Mouse (Mus musculus) embryonic facial prominence, embryonic 15.5 days (tissue): ENCODE results near the gene C2cd2l. TPM values are rescaled to one million over a fixed set of nuclear protein-coding genes. Genes with fewer than 3 reads are reported as not detected.
"Not testable (repeated sequence)": the region's sequence is repeated elsewhere in the genome, so short reads cannot be mapped to it uniquely, and the experiment has no call there.

Source experiments
- ATAC-seq: fragments of 200-750 bp; cut with Nextera tagmentation; 2 replicates; pipeline ENCODE4 v1.8.0; 2017; ENCODE audit warnings: low read depth, moderate TSS enrichment; ENCODE audit not compliant: insufficient number of reproducible peaks, low FRiP score, low TSS enrichment
- H3K27ac ChIP-seq: fragments of 300-500 bp; sonication (generic); replicated peaks from 2 replicates; pipeline ENCODE4 v1.5.1; 2015; ENCODE audit warnings: mild to moderate bottlenecking, inconsistent platforms
- H3K27me3 ChIP-seq: fragments of 300-500 bp; sonication (generic); 2 replicates; pipeline ENCODE4 v1.6.1; 2015; ENCODE audit warnings: inconsistent platforms
- H3K36me3 ChIP-seq: fragments of 300-500 bp; sonication (generic); 2 replicates; pipeline ENCODE4 v1.6.1; 2015; ENCODE audit warnings: mild to moderate bottlenecking, inconsistent platforms
- H3K4me1 ChIP-seq: fragments of 300-500 bp; sonication (generic); 2 replicates; pipeline ENCODE4 v1.6.1; 2015; ENCODE audit warnings: inconsistent platforms
- H3K4me2 ChIP-seq: fragments of 300-500 bp; sonication (generic); replicated peaks from 2 replicates; pipeline ENCODE4 v1.6.1; 2015; ENCODE audit warnings: mild to moderate bottlenecking, inconsistent platforms
- H3K4me3 ChIP-seq: fragments of 300-500 bp; sonication (generic); replicated peaks from 2 replicates; pipeline ENCODE4 v1.5.1; 2015; ENCODE audit warnings: mild to moderate bottlenecking, inconsistent platforms
- H3K9ac ChIP-seq: fragments of 300-500 bp; sonication (generic); 2 replicates; pipeline ENCODE4 v1.6.1; 2015; ENCODE audit warnings: inconsistent platforms
- H3K9me3 ChIP-seq: fragments of 300-500 bp; sonication (generic); replicated peaks from 2 replicates; pipeline ENCODE4 v1.6.1; 2016; ENCODE audit warnings: inconsistent platforms
- WGBS: fragments of 180-500 bp; shearing (Covaris S2); methylation state at CpG from one replicate; pipeline ENCODE4 v1.1.7; 2015; 5-methylcytosine and 5-hydroxymethylcytosine counted together
- polyA plus RNA-seq: library from polyadenylated mRNA; unstranded; fragments of >200 nt; fragmentation: Nextera tagmentation; extraction: Ambion mirVana; gene quantifications from 2 replicates; pipeline ENCODE4 v1.2.1, GENCODE M21; 2015

C2cd2l gene
- 9.1 and 10.3 TPM in 2 replicates for polyA plus RNA-seq

DNA sequence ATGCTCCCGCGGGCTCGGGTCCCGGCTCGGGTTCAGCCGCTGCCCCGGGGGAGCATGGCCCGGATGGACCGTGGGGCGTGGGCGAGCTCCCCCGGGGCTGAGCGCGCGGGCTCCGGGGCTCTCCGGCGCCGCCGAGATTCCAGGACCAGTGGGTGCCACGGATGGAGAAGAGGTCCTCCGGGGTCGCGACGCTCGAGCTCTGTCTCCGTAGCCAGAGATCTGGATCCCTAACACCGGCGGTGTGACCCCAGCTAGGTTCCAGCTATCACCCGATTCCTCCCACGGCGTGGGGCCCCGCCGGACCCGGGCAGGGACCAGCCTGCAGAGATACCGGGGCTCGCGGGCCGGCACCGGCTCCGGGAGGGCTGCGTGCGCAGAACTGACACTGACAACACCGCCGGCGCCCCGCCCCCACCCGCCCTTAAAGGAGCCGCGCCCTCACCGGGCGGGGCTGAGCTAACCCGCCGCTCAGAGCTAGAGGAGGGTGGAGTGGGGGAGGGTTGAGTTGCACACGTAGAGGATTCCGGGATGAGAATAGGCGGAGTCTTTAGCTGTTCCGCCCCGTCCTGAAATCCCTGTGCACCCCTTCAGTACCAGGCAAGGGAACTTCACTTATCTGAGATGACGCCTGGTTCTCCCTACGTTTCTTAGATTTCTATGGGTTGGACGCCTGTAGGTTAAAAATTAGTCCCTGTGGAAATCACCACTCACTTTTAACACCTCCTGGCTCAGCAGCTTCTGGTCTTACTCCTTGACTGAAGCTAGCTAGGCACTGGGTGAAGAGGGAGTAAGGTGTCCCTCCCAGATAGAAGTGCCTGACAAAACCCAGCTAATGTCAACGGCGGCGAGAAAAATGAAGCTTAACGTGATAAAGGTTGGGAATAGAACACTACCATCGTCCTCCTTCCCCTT is at the start of gene C2cd2l:
Gene C2cd2l (minus strand): TSS at position 399 of the 912 bp plus-strand sequence.
- peak within 1 kb of the TSS; percentile 81 for H3K9ac ChIP-seq
- H3K27me3 ChIP-seq, result no peaks in the 10 kb centered on the region
- H3K4me3 ChIP-seq, result peak within 1 kb of the TSS; percentile 93
- peak within 1 kb of the TSS; percentile 76 for H3K27ac ChIP-seq
- peaks cover 18% of the 10 kb centered on the region for H3K36me3 ChIP-seq
- under 1% methylated on average over 67 of the region's 67 CpGs for WGBS
- H3K4me2 ChIP-seq, result peak within 1 kb of the TSS; percentile 94
- no peaks in the 10 kb centered on the region for H3K9me3 ChIP-seq
- H3K4me1 ChIP-seq, result peaks cover 30% of the 10 kb centered on the region
- ATAC-seq, result peak; percentile 99

DNA sequence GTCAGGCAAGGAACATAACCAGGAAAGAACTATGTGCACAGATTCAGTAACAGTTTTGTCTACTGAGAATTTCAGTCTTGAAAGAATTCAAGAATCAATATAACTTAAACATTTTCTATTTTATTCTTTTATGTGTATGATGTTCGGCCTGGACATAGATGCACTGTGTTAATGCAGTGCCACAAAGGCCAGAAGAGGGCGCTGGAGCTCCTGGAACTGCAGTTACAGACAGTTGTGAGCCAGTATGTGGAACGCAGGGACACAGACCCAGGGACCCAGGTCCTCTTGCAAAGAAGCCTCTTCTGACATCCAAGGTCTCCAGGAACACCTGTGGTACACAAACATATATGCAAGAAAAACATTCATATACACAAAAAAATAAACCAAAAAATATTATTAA is 44.4 kb upstream of the C2cd2l start:
- no peaks in the 10 kb centered on the region for H3K9me3 ChIP-seq
- ATAC-seq, result no peak
- no peak overlapping the region for H3K4me2 ChIP-seq
- H3K4me3 ChIP-seq, result no peak overlapping the region
- H3K9ac ChIP-seq, result no peak overlapping the region
- H3K27ac ChIP-seq, result no peak overlapping the region
- H3K36me3 ChIP-seq, result peaks cover 4% of the 10 kb centered on the region; the same call in 1 of the 2 replicates
- peaks cover 8% of the 10 kb centered on the region for H3K4me1 ChIP-seq
- WGBS, result 60% methylated on average over 3 of the region's 3 CpGs
- H3K27me3 ChIP-seq, result no peaks in the 10 kb centered on the region

DNA sequence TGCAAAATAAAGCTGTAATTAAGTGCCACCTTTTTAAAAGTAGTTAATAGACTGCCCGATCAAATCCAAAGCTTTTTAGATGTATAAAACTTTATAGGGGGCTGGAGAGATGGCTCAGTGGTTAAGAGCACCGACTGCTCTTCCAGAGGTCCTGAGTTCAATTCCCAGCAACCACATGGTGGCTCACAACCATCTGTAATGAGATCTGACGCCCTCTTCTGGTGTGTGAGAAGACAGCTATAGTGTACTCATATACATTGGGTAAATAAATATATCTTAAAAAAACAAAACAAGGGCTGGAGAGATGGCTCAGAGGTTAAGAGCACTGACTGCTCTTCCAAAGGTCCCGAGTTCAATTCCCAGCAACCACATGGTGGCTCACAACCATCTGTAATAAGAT is 41.8 kb upstream of the C2cd2l start:
- Histone ChIP-seq H3K4me2 (peak overlapping the region; percentile 76), H3K27ac (peak overlapping the region; percentile 82), H3K4me3 (peak overlapping the region; percentile 73), H3K36me3 (peaks cover 24% of the 10 kb centered on the region)
- H3K27me3 ChIP-seq, ATAC-seq, H3K9ac ChIP-seq, H3K4me1 ChIP-seq, H3K9me3 ChIP-seq: not testable (repeated sequence)
- WGBS, result 38% methylated on average over 4 of the region's 4 CpGs

DNA sequence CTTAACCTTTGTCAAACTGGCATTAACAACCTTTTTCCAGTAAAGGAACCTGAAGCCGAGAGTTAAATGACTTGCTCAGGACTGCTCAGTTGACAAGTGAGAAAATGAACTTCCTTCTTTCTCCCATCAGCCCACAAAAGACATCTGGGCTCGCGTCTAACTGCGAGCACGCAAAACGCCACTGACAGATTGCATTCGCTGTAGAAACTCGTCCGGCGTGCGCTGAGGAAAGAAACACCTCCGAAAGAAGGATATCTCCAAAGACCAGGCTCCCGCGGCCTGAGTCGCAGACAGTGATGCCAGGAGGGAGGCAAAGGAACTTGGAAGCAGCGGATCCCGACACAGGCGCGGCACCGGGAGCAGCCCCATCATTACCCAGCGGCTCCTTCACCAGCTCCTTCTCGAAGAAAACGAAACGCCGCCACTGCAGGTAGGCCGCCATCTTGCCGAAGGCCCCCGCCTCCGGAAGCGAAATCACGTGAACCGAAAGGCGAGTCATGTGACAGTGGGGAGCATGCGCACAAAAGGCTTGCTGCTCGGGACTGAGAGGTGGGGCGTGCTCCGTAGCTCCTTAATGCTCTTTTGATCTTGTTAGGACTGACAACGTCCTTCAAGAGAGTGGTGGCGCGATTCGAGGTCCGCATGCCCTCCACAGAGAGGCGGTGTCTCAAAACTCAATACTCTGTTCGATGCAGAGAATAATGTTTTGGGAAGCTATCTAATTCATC is 41.3 kb upstream of the C2cd2l start, which contains the start of gene Vps11:
Gene Vps11 (minus strand): TSS at position 481 of the 728 bp plus-strand sequence.
- Histone ChIP-seq H3K27me3 (no peaks in the 10 kb centered on the region), H3K27ac (peak within 1 kb of the TSS; percentile 82), H3K4me2 (peak within 1 kb of the TSS; percentile 76), H3K36me3 (peaks cover 30% of the 10 kb centered on the region), H3K4me3 (peak within 1 kb of the TSS; percentile 73), H3K4me1 (peaks cover 8% of the 10 kb centered on the region), H3K9ac (peak within 1 kb of the TSS; percentile 79), H3K9me3 (no peaks in the 10 kb centered on the region)
- ATAC-seq, result peak; percentile 88
- under 1% methylated on average over 44 of the region's 44 CpGs for WGBS

DNA sequence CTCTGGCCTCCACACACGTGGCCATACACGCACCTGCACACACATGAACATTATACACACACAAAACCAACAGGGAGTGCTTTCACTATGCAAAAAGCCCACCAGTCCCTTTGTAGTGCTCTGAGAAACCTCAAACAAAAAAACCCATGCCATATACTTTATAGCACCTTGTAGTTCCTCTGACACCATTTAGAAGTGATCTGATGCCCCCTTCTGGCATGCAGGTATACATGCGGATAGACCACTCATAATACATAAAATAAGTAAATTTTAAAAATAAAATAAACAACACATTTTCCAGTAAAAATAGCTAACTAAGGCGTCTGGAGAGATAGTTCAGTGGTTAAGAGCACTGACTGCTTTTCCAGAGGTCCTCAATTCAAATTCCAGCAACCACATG is 37.1 kb upstream of the C2cd2l start:
- ATAC-seq, result no peak
- WGBS, result 75% methylated on average over 4 of the region's 4 CpGs
- Histone ChIP-seq H3K36me3 (peaks cover 71% of the 10 kb centered on the region), H3K4me1 (peaks cover 8% of the 10 kb centered on the region), H3K4me2 (no peak overlapping the region), H3K4me3 (no peak overlapping the region), H3K9ac (no peak overlapping the region), H3K9me3 (no peaks in the 10 kb centered on the region), H3K27ac (no peak overlapping the region), H3K27me3 (no peaks in the 10 kb centered on the region)

DNA sequence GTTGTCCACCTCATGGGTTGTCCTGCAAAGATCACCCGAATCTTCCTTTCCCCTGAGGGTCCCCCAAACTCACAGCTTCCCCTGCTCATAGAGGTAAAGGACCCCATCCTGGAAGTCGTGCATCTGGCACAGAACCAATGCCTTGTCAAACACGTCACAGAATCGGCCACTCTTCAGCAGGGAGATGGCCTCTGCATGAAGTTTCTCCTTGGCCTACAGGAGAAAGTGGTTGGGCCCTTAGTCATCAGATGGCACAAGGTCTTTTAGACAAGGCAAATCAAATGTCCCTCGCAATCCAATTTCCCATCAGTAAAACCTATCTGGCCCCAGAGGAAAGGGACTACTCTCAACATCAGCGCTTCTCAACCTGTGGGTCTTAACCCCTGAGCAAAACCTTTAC is 33.1 kb upstream of the C2cd2l start:
- H3K36me3 ChIP-seq, result peaks cover 95% of the 10 kb centered on the region
- H3K9me3 ChIP-seq, result no peaks in the 10 kb centered on the region
- H3K27ac ChIP-seq, result no peak overlapping the region
- no peaks in the 10 kb centered on the region for H3K4me1 ChIP-seq
- no peak overlapping the region for H3K9ac ChIP-seq
- no peak for ATAC-seq
- no peaks in the 10 kb centered on the region for H3K27me3 ChIP-seq
- 95% methylated on average over 6 of the region's 6 CpGs for WGBS
- no peak overlapping the region for H3K4me2 ChIP-seq
- H3K4me3 ChIP-seq, result no peak overlapping the region

DNA sequence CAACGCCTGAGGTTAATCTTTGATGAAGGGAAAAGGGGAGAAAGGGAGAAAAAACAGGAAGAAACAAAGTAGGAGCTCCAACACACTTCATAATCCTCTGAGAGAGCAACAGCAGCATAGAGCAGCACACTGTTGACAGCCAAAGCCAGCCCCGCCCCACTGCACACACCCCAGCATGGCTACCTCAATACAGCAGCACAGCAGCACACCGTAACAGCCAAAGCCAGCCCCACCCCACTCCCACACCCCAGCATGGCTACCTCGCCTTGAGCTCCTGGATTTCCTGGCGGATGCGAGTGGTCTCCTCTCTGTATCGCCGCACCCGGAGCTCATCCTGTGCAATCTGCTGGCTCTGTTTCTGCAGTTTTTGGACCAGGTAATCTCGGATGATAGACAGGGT is 32.3 kb upstream of the C2cd2l start:
- Histone ChIP-seq H3K4me2 (no peak overlapping the region), H3K27ac (no peak overlapping the region), H3K27me3 (no peaks in the 10 kb centered on the region), H3K4me3 (no peak overlapping the region), H3K9me3 (no peaks in the 10 kb centered on the region), H3K4me1 (no peaks in the 10 kb centered on the region), H3K9ac (no peak overlapping the region), H3K36me3 (peaks cover 96% of the 10 kb centered on the region)
- no peak for ATAC-seq
- 91% methylated on average over 10 of the region's 10 CpGs for WGBS

DNA sequence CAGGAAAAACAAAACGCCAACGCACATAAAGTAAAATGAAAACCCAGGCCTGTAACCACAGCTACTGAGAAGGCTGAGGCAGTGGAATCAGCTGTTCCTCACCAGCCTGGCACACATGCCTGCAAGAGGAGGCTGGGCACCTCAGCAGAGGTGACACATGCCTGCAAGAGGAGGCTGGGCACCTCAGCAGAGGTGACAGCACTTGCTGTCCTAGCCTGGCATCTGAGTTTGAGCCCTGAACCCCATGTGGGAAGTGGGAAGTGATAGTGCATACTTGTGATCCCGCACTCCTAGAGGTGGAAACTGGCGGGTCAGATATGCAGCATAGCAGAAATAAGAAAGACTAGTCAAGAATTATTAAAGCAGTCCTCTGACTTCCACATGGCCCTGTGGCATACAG is 31.3 kb upstream of the C2cd2l start:
- Histone ChIP-seq H3K4me2 (no peak overlapping the region), H3K9ac (no peak overlapping the region), H3K27ac (no peak overlapping the region), H3K4me3 (no peak overlapping the region), H3K27me3 (no peaks in the 10 kb centered on the region), H3K36me3 (peaks cover 97% of the 10 kb centered on the region), H3K4me1 (no peaks in the 10 kb centered on the region), H3K9me3 (no peaks in the 10 kb centered on the region)
- no peak for ATAC-seq
- 92% methylated on average over 4 of the region's 4 CpGs for WGBS

DNA sequence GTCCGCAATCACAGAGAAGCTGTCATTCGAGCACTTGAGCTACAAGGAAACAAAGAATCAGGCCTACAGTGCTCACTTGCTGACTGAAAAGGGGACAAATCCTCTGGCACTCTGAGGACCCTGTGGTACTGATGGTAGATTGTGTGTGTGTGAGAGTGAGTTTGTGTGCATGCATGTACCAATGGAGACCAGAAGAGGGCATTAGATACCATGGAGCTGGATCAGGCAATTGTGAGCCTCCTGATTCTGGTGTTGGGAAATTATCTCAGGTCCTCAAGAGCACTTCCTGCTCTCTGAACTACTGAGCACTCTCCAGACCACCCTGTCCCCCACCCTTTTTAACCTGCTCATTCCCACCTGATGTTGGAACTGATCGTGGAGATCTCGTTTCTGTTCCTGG is 28.5 kb upstream of the C2cd2l start:
- no peaks in the 10 kb centered on the region for H3K9me3 ChIP-seq
- ATAC-seq, result no peak
- no peaks in the 10 kb centered on the region for H3K27me3 ChIP-seq
- H3K27ac ChIP-seq, result no peak overlapping the region
- no peak overlapping the region for H3K4me3 ChIP-seq
- H3K9ac ChIP-seq, result no peak overlapping the region
- no peak overlapping the region for H3K4me2 ChIP-seq
- peaks cover 70% of the 10 kb centered on the region for H3K36me3 ChIP-seq
- no peaks in the 10 kb centered on the region for H3K4me1 ChIP-seq
- 94% methylated on average over 4 of the region's 4 CpGs for WGBS

DNA sequence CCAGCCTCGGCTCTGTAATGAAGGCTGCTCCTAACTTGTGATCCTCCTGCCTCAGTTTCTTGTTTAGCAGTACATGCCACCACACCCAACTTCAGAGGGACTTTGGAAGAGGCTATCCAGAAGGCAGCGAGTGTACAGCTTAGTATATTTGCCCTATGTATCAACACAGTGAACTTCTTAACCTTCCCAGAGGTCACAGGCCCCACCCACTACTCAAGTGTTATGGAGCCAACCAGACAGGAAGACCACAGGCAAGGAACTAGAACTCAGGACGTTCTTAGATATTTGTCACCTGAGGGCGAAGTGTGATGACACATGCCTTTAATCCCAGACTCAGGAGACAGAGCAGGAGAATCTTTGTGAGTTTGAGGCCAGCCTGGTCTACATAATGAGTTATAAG is 27.5 kb upstream of the C2cd2l start:
- Histone ChIP-seq H3K9ac (no peak overlapping the region), H3K27ac (no peak overlapping the region), H3K36me3 (peaks cover 60% of the 10 kb centered on the region), H3K4me3 (no peak overlapping the region), H3K4me1 (peaks cover 8% of the 10 kb centered on the region), H3K4me2 (no peak overlapping the region), H3K9me3 (no peaks in the 10 kb centered on the region), H3K27me3 (no peaks in the 10 kb centered on the region)
- ATAC-seq, result no peak
- 86% methylated on average over 4 of the region's 4 CpGs for WGBS

DNA sequence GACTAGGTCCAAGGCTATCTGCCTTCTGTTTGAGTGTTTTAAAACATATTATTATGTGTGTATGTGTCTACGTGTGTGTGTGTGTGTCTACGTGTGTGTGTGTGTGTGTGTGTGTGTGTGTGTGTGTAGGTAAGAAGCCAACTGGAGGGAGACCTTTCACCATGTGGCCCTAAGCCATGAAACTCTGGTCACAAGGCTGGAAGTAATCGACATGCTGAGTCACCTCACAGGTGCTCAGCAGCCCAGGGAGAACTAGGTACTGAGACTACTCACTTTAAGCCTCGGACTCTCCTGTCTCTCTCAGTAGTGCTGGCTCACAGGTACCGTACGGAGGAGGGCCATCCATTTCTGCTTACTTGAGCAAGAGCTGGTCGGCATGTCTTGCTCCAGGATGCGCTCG is 27.1 kb upstream of the C2cd2l start:
- peaks cover 56% of the 10 kb centered on the region for H3K36me3 ChIP-seq

More for the DNA sequence above, 27.1 kb upstream of the C2cd2l start:
- Histone ChIP-seq H3K4me3 (no peak overlapping the region), H3K27me3 (no peaks in the 10 kb centered on the region), H3K4me2 (no peak overlapping the region), H3K27ac (no peak overlapping the region), H3K9me3 (no peaks in the 10 kb centered on the region), H3K9ac (no peak overlapping the region), H3K4me1 (peaks cover 13% of the 10 kb centered on the region)
- ATAC-seq, result no peak
- WGBS, result 91% methylated on average over 9 of the region's 9 CpGs
